Mouse (Mus musculus): ENCODE measurements at regions not wholly inside any gene's neighbourhood (a gene's known extent, or its start where the extent isn't known, plus 50 kb on each side); places are given as distances from the start of the nearest gene placed in this dataset.
A peak's percentile ranks its signal among the peaks of the same experiment; 100 is the strongest.

DNA sequence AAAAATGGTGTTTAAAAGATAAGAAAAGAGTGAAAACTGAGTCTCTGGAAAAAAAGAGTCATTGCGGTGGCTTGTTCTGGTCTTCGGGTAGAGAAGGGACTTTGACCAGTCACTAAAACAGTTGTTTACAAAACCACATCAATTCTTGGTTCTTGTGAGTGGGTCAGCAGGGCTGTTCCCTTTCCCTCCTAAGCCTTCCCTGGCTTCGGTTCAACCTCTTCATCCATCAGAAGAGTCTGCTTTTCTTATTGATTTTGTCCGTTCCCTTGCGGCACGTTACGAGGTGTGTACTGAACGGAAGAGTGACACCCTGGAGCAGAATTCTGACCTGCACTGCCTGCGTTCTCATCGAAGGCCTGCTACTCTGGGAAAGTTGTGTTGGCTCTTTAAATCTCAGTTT, 229.1 kb upstream of the G2e3 start:
- DNase-seq, result no peak

DNA sequence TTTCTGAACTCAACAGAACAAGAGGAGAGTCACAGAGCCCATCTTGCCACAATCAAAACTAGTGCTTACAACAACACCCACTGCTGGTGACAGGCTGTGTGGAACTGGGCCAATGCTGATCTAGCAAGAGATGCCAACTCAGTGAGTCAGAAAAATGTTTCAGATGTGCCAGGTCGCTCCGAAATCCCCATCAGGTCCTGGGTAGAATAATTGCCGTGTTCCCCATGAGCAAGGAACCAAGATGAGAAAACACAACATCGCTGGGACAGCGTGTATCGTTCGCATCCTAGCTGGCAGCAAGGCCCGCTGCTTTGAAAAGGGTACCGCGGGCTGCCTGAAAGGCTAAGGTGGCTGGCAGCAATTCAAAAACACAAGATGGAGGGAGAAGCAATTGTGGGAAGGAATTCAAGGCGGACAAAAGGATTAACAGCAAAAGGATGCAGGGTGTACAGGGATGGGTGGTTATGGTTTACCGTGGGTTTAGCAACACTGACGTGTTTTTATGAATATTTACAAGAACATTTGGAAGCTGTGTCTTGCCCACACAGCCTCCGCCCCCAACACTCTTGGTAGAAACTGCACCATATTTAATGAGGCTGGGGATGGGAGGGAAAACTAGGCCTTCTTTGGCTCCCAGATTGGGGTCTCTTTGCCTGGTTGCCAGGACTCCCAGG, 229.7 kb upstream of the G2e3 start:
- peak; percentile 85 for DNase-seq

DNA sequence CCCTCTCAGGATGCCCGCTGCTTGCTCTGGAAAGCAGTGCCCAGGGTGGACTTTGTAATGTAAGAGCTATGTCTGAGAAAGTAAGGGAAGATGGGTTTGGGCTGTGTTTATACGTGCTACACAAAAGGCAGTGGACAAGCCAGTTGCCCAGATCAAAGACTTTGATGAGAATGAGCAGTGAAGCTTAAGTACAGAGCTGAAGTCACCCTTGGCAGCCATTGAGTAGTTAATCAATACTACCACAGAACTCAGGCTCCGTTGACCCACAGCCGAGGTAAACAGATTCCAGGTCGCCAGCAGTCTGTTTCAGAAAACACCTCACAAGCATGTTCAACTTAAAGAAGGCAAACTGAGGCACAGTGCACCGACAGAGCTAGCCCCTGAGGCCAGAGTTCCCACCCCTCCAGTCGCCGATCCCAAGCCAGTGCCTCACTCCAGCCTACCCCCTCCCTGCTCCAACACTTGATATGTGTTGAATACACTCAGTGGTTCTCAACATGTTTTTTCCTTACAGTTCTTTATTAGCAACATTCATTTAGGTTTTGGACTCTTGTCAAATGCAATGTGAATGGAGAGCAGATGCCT, 230.3 kb upstream of the G2e3 start:
- peak; percentile 73 for DNase-seq

DNA sequence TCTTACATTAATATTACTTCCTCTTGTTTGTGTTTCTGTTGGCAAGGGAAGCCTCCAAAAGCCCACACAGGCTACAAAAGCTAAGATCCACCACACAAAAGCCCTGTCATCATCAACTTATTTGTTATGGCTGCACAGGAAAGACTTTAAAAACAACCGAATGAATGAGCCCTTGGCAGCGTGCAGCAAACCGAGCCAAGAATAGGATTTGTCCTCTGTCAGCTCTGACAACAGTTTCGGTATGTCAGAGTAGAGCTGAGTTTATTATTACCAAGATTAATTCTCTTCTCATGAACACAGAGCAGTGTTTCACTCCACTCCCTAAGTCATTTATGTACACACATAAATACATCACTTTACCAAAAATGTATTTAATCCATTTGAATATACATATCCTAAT, 236.1 kb upstream of the G2e3 start:
- DNase-seq, result peak; percentile 7

DNA sequence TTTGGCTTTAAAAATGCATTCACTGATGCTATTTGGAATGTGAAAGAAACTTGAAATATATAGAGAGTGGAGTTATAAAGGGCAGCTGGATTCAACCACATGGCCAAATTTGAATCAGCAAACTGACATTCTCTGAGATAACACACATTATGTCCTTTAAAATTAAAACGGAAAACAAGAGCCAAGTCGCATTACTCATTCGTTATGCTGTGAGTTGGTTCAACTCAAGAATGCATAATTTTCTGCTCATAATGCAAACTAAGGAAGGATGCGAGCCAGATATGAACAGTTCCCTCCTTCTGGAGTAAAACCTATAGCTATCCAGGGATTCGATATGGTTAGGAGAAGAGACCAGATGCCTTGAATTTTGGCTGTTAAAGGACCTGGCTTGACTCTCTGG, 239.8 kb upstream of the G2e3 start:
- DNase-seq, result no peak

DNA sequence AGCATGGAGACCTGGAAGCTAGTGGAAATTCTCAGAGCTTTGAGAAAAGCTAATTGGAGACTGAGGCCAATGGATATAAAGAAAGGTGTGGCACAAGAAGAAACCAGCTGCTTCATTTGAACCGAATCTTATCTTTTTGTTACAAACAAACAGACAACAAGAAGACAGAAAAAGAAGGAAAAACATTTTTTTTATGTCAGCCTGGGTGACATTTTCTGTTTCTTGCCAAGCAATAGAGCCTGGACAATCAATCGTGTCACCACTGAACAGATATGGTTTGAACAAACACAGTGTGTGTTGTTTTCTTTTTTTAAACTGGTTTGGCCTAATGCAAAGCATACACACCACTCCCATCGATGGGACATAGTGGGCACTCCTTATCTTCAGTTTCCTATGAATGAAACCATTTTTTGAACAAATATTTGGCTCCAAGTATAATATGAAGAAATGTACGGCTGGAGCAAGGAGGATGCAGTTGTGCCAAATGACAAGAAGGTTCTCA, 244.3 kb upstream of the G2e3 start:
- DNase-seq, result no peak

DNA sequence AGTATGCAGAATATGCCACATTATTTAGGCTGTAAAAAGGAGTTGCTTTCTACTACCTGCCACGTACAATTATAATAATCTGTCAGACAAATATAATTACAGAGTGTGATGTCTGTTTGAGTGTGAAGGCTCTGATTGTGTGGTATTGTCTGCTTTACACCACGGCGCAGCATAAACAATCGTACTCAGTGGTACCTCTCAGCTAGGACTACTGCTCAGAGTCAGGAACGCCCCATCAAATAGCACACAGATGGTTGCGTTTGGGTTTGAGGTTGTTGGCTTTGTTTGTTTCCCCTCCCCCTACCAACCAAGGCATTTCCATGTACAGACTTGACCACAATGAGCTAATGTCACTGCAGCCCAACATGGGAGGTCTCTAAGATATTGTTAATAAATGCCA, 246.2 kb upstream of the G2e3 start:
- no peak for DNase-seq

DNA sequence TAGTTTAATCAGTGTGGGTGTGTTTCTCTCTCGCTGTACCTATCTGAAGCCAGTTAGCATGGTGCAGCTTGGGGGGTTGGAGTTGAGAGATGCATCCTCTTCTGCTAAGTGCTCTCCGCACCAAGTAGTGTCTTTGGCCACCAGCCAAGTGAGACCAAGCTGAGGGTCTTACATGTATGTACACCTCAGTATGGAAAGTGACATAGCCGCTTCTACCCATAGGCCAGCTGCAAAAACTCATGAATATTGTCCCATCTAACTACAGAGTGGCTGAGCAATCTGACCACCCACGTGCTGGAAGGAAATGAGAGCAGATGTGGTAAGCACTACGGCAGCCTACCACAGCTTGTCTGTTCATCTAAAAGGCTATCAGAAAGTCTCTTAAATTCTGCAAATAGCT, 247.0 kb upstream of the G2e3 start:
- DNase-seq, result no peak

DNA sequence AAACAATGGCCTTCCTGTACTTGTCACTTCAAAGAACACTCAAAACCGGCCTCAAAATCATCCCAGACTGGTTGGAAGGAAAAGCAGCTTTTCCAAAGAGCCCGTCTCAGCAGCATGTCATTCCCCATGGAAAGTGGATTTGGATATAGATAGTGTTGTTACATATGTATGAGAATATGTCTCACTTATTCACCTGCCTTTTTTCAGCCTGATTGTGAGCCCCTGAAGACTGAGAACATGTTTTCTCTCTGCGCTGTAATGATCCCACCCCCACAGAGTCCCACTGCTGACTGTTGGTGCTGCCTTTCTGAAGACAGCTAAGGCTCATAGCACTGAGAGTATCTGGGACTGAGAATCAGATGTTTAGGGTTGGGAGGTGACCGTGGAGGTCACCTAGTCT, 251.9 kb upstream of the G2e3 start:
- no peak for DNase-seq

DNA sequence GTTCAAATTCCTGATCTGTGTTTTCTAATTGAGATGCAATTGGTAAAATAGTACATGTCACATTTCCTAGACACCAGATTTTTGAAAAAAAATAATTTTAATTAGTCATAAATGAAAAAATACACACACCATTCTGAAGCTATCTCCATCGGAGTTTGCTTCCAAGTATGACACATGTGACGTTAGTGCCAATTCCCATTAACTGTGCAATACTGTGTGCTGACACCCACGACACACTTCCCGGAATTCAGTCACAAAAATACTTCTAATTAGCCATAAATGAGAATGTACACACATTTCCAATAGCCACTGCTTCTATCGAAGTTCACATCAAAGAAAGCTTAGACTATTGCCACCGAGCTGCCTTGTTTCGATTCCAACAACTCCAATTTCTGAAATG, 258.5 kb upstream of the G2e3 start:
- no peak for DNase-seq

DNA sequence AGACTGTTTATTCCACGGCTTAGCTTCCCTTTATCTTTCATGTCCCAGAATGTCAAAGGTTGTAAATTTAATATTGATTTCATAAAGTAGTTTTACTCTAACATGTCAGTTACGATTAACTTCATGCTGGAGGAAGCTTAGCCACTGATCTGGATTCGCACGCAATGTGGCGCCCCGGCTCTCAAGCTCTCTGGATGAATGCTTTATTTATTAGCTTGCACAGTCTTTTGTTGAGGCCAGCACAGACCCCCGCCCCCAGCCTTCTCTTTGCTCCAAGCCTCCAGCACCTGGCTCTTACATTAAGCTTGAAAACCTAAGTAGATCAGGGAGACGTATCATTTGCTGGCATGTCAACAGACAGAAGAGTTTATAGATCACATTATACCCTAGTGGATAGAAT, 266.1 kb upstream of the G2e3 start:
- DNase-seq, result no peak

DNA sequence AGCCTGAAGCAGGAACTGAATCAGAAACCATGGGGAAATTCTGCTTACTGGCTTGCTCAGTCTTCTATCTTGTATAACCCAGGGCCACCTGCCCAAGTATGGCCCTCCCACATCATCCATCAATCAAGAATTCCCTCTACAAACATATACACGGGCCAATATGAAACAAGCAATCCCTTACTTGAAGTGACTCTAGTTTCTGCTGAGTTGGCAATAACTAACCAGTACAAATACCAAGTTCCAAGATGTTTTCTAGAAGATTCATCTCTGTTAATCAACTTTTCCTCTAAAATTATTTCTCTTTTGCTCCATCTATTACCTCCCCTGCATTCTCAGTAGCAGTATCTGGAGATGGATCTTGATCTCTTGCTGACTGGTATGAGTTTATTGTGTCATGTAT, 274.4 kb upstream of the G2e3 start:
- DNase-seq, result no peak

DNA sequence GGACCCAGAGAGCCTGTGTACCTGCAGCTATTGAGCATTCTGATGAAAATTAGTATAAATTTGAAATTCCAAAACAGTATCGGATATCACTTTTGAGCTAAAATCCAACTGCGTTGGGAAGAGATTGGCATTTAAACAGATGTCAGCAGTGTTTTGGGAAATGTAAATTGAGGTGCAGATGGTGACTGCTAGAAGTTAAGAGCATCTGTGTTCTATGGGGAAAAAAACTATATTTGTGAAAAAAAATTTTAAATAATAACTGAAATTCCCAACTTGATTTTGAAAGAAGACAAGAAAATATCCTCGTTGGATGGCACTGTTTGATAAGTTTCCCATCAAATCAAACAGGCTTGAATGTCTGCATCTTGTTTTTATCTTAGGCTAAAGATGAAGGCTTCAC, 286.9 kb upstream of the G2e3 start:
- DNase-seq, result no peak

DNA sequence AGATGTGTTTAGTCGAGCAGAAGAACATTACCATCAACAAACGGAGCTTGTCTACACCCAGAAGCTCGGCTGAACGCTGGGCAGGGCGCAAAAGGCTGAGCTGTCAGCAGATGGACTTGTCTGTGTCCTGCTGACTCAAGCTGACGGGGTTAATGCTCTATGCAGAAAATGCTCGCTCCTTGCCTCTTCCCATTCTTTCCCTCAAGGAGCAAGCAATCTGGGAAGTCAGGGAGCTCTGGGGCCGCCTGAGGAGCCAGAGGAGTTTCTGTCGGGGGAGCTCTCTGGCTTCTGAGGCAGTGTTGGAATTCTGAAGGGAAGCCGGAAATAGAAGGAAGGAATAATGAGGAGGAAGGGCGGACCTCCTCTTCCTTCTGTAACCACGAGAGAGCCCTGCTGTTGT, 289.3 kb upstream of the G2e3 start:
- DNase-seq, result no peak

DNA sequence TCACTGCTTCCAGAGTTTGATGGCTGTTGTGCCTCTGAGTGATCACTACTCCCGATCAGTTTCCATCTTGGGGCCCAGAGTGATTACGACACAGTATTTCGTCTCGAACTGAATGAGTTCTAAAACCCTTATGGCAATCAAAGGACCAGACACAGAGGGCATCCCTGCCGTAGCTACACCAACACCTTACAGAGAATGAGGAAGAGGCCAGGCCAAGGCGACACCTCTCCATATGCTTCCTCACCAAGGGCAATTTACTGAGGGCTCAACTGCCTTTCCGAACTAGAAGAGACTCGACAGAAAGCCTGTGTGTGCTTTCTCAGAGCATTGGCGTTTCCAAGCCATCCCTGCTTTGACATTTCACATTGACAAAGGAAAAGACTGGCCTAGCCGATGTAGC, 289.8 kb upstream of the G2e3 start:
- no peak for DNase-seq

DNA sequence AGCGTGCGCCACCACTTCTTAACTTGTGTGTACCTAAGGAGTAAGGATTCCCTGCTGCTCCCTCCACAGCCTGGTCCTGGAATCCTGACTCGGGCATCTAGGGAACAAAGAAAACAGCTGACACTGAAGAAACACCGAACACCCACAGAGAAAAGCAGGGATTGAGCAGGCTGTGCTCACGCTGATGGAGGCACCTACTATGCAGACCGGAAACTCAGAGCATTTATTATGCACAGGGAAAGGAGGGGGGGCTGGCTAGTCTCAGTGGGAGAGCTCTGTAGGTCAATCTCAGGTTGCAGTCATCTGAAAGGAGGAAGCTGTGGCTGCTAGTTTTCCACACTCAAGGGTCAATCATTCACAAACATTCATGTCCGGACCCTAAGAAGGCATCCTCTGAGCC, 300.7 kb upstream of the G2e3 start:
- no peak for DNase-seq

DNA sequence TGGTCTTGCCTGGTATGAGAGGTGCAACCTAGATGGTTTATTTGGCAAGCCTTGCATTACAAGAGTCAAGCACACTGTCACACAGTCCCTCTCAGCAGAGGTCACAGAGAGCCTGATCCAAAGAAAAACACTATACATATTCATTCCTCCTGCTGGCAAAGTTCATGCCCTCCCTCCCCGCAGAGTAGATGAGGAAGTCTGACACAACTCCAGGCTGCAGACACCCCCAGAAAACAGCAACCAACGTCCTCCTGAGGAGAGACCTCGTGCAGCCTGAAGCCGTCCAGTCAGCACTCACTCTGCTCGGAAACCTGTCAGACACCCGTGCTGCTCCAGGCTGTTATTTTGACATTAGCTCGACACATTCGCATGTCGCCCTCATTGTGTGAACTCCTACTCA, 302.4 kb upstream of the G2e3 start:
- no peak for DNase-seq

DNA sequence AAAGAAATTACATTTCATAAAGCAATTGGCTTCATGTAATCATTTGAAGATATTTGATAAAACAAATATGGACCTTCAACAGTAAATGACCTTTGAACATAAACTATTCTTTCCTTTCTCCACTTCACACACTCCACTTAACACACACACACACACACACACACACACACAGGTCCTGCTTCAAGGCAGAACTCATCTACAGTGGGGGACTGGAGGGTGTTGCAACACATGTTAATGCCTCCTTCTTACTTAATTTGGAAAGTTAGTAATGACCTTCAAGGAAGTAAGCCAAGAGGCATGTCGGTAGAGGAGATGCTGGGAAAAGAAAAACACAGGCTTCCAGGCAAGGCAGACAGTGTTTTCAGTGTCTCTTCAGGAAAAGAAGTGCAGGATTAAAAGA, 302.8 kb upstream of the G2e3 start:
- peak; percentile 26 for DNase-seq

DNA sequence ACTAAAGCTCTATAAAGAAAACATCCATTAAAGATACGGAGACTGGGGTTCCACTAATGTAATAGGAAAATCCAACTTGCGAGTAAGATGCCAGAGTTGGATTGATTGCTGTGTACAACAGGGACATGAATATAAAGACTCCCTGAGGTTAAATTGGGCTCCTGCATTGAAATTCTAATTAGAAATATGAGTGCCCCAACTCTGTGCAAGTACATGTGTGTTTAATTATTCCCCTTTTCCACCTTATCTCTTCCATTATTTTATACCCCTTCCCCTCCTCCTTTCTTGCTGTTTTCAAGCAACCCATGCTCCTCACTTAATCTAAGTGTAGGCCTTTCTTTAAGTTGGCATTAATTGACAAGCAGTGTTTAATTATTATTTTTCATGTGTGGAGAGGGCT, 315.7 kb upstream of the G2e3 start:
- DNase-seq, result no peak

DNA sequence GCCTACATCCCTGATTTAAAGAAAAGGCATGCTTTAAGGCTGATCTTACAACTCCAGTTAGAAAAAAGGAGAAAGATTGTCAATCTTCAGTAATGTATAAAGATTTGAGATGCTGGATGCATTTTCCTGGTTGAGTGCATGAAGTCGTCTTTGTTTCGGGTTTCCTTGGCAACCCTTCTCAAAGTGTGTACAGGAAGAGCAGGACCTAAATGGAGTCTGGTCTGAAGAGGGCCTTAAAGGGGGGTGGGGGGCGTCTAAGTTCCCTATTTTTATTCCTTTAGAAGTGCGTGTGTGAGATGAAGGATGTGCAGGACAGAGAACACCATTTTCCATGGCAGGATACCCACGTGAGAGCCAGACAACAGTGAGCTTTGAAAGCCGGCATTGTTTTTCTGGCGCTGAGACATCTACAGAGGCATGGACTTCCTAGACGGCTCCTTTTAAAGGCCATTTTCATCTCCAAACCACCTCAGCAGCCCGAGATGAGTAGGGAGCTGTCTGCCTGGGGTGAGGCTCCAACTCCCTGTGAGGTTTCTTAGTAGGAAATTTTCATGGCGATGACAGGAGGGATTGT, 319.2 kb upstream of the G2e3 start:
- no peak for DNase-seq

DNA sequence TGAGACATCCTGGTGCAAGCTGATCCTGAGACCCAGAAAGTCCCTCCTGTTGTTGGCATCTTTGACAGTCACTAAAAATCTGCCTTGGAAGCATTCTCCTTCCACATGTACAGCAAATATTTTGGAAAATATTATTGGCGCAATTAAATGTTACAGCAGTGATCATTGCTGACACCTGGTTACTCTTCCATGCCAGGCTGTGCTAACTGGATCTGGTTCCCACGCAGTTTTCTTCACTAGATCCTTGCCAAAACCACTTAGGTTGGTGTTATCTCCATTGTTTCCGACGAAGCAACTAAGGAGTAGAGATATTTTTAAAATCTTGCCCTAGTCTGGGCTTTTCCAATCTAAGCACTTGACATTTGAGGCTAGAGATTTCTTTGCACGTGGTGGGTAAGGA, 321.8 kb upstream of the G2e3 start:
- DNase-seq, result no peak

DNA sequence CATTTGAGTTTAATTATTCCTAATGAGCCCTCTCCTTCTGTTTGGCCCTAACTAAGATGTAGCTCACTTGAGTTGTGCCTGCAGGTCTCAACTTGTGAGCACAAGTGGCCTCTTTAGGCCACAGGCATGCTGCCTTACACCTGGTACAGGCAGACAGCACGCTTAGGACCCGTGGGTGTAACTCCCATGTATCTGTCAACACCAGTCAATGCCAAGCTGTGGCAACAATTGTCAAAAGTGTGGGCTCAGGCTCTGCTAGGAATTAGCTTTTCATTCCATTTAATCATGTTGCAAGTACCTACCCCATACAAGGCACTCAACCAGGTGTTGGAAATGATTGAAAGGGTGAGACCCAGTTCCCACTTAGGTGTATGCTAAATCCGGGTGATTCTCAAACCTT, 322.3 kb upstream of the G2e3 start:
- no peak for DNase-seq

DNA sequence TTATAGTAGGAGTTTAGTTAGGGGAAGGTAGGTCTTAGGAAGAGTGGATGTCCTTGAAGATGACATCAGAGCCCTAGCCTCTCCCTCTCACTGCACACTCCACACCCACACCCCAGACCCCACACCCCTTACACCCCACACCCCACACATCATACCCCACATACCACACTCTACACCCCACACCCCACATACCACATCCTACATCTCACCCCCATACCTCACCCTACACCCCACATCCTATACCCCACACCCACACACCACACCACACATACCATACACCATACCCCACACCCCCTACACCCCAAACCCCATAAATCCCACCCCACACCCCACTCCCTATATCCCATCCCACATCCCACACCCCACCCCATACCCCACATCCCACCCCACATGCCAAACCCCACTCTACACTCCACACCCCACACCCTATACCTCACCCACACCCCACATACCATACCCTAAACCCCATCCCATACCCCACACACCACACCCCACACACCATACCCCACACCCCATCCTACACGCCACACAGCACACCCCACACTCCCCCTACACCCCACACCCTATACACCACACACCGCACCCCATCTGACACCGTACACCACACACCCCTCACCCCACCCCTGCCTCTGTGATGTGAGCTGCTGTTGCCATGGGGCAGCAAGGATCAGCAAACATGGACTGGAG, 323.7 kb upstream of the G2e3 start:
- DNase-seq, result no peak

DNA sequence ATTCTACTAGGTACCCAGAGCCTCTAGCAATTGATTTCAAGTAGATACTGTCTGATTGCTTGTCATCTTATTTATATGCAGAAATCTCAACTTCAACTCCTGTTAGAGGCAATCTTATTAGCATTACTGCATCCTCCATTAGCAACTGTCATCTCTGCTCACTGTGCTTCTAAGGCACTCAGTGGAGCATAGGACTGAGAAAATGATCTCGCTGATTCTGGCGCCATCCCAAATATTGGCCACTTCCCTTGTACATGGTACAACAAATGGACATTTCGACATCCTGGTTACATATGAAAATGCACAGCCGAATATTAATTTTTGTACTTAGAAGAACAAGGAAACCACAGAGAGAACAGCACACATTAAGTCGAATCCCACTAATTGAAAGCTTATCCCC, 329.7 kb upstream of the G2e3 start:
- DNase-seq, result no peak
